Mouse (Mus musculus): Measurements from ENCODE around the gene Cdkl4.
"Not testable (repeated sequence)": the region's sequence is repeated elsewhere in the genome, so short reads cannot be mapped to it uniquely, and the experiment has no call there.

Cdkl4 gene

DNA sequence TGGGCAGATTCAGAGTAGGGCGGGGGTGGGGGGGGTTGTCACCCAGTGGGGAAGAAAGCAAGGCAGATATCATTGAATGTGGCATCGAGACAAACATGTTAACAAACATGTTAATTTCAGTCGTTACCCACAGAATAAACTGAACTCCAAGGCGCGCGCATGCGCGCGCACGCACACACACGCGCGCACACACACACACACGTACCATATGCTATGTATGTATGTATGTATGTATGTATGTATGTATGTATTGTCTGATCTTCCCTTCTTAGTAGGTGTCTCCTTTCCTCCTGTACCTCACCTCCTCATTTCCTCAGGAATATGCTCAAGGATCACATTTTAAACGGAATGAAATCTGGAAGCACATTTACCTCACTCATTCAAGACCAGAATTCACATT, at the start of gene Cdkl4:
Cdkl4 (minus strand) TSS at position 175 of the 400 bp plus-strand sequence.
- DNase-seq, result no peak

DNA sequence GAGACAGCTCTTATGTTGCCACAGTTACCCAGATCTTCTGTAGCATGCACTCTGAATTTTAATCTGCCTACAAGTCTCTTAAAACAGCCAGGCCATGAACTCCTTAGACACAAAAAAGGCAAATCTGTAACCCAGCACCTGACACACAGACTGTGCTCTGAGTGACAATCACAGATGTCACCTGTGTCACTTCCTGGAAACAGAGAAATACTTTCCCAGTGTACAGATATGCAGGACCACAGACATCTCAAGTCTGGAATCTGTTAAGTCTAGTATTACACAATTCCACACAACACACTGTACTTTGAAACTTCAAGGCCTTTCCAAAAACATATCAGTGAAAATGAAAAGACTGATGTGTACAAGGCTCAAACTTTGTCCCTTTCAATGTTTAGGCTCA, 47.4 kb upstream of the Cdkl4 start:
- no peak for DNase-seq

GRCm38 (mm10) chr17:80621691-80622090, 44.1 kb upstream of the Cdkl4 start:
- DNase-seq, result no peak

- peak; percentile 63 to 74 for DNase-seq
Observed at GRCm38 (mm10) chr17:80620786-80621423, 43.3 kb upstream of the Cdkl4 start.

GRCm38 (mm10) chr17:80619556-80619955, 41.9 kb upstream of the Cdkl4 start:
- peak; percentile 19 to 44 for DNase-seq

DNA sequence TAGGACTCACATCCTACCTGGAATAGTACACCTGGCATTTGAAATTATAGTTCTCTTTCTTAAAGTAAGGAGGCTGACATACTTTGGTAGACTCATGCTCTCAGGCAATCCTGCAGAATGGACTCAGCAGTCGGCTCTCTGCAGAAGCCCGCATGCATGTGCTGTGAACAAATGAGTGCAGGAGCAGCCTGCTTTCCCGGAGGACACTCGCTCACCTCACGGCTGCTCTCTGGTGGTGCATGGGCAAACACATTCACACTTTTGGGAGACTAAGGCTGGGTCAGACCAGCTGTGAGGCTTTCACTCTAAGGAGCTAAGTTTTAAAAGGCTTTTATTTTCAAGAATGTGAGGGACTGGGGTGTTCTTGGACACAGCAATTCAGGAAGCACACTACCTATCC, 41.3 kb upstream of the Cdkl4 start:
- DNase-seq, result no peak

DNA sequence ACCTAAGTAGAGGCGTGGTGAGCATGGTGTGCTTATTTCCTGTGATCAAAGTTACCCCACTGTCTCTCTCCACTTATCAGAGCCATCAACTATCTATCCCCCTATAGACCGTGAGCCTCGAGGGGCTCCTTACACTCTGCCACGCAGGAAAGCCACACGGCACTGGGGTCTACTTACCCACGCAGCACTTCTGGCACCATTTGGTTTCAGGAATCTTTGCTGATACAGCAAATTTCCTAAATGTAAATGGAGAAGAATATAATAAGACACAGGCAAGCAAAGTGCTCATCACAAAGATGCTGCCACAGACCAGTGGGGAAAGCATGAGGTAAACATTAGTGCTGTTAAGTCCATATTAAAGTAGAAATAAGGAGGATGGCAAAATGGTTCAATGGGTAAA, 26.2 kb upstream of the Cdkl4 start:
- no peak for DNase-seq

DNA sequence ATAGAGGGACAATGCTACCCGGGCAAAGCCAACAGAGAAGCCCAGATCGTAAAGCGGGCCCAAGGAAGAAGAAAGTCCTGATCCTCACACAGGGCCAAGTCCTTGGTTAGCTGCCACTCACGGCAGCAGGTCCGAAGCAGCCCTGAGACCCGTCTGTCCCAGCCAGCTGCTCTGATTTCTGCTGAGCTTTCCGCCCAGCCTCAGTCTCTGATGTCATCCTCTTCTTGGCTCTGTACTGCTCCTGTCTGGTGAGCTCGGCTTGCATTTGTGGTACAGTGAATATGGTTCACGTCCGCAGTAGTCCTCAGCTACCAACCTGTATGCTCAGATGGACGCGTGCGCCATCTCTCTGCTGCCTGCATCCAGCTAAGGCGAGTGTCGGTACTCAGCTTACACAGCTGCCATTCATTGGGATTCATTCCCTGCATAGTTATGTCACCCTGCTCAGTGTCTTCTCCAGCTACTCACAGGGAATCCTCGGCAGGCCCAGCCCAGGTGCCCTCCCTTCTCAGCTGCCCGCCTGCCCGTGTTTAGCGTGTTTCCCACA, 25.5 kb upstream of the Cdkl4 start:
- no peak for DNase-seq

GRCm38 (mm10) chr17:80601371-80601770, 23.8 kb upstream of the Cdkl4 start:
- peak in 1 of 2 experiments; percentile 42 for DNase-seq

GRCm38 (mm10) chr17:80583051-80583450, 5.4 kb upstream of the Cdkl4 start:
- DNase-seq, result no peak

- no peak for DNase-seq
Observed at GRCm38 (mm10) chr17:80579901-80580300, 2.3 kb upstream of the Cdkl4 start.

DNA sequence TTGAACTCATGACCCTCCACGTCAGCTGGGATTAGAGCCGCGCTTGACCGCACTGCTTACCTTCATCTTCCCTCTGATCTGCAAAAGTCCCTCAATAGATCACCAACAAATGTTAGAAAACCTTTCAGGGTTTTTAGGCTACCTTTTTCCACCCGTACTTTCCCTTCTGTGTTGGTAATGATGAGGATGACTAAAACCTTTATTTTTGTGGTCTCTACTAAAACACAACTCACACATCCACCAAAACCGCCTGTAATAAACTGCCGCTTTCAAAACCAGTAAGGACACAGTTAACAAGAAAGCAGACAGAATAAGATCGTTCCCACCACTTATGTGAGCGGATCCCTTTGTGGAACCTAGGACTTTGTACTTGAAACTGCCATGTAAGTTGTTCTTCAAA, 1.5 kb upstream of the Cdkl4 start:
- DNase-seq, result no peak

DNA sequence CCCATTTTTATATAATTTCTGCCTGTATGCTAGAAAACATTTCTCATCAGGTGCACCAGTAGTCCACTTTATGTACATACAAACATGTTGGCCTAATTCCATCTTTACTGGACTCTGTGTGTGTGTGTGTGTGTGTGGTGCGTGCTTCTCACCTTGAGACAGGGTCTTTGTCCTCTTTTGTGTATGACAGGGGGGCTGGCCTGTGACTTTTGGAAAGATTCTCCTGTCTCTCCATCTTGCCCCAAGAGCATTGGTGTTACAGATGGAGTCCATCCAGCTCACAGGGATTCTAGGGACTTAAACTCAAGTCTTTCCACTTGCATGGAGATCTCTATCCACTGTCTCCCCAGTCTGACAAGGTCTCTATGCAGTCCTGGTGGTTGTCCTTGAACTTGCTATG, 428 bp upstream of the Cdkl4 start:
- DNase-seq, result no peak

DNA sequence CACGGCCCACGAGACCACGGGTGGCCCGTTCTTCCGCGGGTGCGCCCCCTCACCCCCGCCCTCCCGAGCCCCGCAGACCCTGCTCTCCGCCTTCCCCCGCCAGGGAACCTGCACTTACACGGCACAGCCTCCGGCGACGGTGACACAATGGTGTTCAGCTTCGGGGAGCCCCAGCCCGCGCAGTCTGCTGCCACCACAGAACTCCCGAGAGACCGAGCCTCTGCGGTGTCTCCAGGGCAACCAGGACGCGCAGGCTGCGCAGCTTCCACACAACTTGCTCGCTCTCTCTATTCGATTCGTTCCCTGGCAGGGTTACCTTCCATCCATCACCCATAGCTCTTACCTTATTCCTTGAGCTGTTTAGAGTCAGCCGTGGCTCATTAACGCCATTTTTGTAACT, 399 bp downstream of the Cdkl4 start:
- peak; percentile 52 to 53 for DNase-seq

GRCm38 (mm10) chr17:80575008-80575407, 2.6 kb downstream of the Cdkl4 start:
- no peak for DNase-seq

- DNase-seq, result no peak
Observed at GRCm38 (mm10) chr17:80574471-80574965, 3.1 kb downstream of the Cdkl4 start.

GRCm38 (mm10) chr17:80572187-80572935, 5.3 kb downstream of the Cdkl4 start:
- DNase-seq, result no peak

GRCm38 (mm10) chr17:80571460-80571859, 6.2 kb downstream of the Cdkl4 start:
- DNase-seq, result no peak

DNA sequence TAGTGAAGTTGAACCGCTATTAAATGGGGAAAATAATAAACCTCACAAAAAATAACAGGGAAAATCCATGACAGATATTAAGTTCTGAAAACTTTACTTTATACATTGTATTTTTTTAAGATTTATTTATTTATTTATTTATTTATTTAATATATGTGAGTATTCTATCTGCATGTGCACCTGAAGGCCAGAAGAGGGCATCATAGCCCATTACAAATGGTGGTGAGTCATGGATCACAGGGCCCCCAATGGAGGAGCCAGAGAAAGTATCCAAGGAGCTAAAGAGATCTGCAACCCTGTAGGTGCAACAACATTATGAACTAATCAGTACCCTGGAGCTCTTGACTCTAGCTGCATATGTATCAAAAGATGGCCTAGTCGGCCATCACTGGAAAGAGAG, 7.9 kb downstream of the Cdkl4 start:
- not testable (repeated sequence) for DNase-seq

GRCm38 (mm10) chr17:80568842-80569601, 8.6 kb downstream of the Cdkl4 start:
- DNase-seq, result no peak

DNA sequence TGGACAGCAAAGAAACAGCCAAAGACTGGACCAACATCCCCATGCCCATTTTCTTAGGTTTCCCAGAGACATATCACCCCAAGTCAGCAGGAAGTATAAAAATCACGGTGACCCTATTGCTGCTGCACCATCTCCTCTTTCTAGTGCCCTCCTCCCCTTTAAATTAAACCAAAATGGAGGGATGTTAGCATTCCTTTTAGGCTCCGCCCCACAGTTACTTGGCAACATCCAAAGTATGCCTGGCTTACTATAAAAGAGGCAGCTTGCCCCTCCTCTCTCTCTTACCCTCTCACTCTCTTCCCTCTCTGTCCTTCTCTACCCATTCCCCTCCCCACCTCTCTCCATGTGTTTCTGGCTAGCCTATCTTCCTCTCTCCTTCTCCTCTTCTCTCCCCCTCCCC, 9.2 kb downstream of the Cdkl4 start:
- DNase-seq, result no peak

DNA sequence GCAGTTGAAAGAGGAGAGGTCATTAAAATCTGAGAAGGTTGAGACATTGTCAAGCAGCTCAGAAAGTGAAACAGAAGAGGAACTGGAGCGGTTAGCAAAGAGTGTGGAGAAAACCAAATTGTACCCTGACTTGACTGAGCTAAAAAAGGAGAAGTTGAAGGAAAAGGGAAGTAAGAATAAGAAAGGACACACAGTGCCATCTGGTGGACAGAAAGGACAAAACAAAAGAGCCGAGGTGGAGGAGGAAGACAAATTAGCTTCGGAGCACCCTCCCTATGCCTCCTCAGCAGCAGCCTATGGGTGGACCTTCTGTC, 13.0 kb downstream of the Cdkl4 start:
- peak in 1 of 2 experiments; percentile 48 for DNase-seq
